In genomic region chr2:135187659-135188058, GRCm38 (mm10) we compare ENCODE assay signal across 26 mouse cellular contexts.
DNase-seq lines count a peak whose midpoint lies in the region; ATAC-seq and TF ChIP-seq lines count a peak whose summit lies in the region.
"Had no signal": no experiment of that assay in that cellular context is flagged by ENCODE, and none has a peak within 500 bp of the region (broad histone marks: within the 10 kb centered on the region; RNA-seq: fewer than 3 reads in every experiment).

No protein-coding gene starts in this region.

- 0 out of 2 replicates have a peak, but pooled peaks cover 2% of the 10 kb centered on the region for H3K4me1 ChIP-seq in forebrain, embryonic 14.5 days (ENCODE audit: control insufficient read depth, insufficient read depth, low read length)
- no peaks in the 10 kb centered on the region for H3K4me1 ChIP-seq in forebrain, embryonic 15.5 days
- no peaks in the 10 kb centered on the region for H3K4me1 ChIP-seq in intestine, embryonic 15.5 days (replicated peaks)
- H3K4me1 ChIP-seq in intestine, postnatal 0 days (replicated peaks; ENCODE audit: control insufficient read depth, insufficient read depth, low read length): no peaks in the 10 kb centered on the region
- peaks cover 7% of the 10 kb centered on the region for H3K4me1 ChIP-seq in midbrain, embryonic 13.5 days (replicated peaks)
- H3K4me1 ChIP-seq in midbrain, embryonic 16.5 days (ENCODE audit: control insufficient read depth, insufficient read depth, low read length): peaks cover 2% of the 10 kb centered on the region; the same call in 1 of the 2 replicates
- no peaks in the 10 kb centered on the region for H3K4me1 ChIP-seq in intestine, embryonic 16.5 days (ENCODE audit: control insufficient read depth, insufficient read depth, low read length)
- H3K4me1 ChIP-seq: hindbrain, embryonic 10.5 days; limb, embryonic 13.5 days; lung, embryonic 15.5 days had no signal

- no peak overlapping the region for H3K9ac ChIP-seq in forebrain, embryonic 14.5 days (ENCODE audit: low read length)
- H3K9ac ChIP-seq in forebrain, embryonic 15.5 days (replicated peaks): no peak overlapping the region
- H3K9ac ChIP-seq in intestine, embryonic 15.5 days: no peak overlapping the region
- no peak overlapping the region for H3K9ac ChIP-seq in intestine, postnatal 0 days (ENCODE audit: low read depth, low read length)
- H3K9ac ChIP-seq in midbrain, embryonic 13.5 days (replicated peaks): no peak overlapping the region
- no peak overlapping the region for H3K9ac ChIP-seq in midbrain, embryonic 16.5 days (ENCODE audit: low read depth, low read length)
- H3K9ac ChIP-seq in intestine, embryonic 16.5 days (ENCODE audit: low read depth, low read length): no peak overlapping the region
- H3K9ac ChIP-seq: limb, embryonic 13.5 days; lung, embryonic 15.5 days; midbrain, embryonic 12.5 days had no signal

- TF ChIP-seq CTCF in intestine, postnatal 0 days (IDR thresholded peaks at IDR 0.05; ENCODE audit: low read depth): no peak

- ATAC-seq in forebrain, embryonic 14.5 days: no peak
- ATAC-seq in forebrain, embryonic 15.5 days (replicated peaks): no peak
- ATAC-seq in intestine, embryonic 15.5 days: 0 out of 2 replicates have a peak, but pooled peaks have one; percentile 15
- no peak for ATAC-seq in intestine, postnatal 0 days
- ATAC-seq in midbrain, embryonic 13.5 days: peak; percentile 82; the same call in 1 of the 2 replicates
- no peak; the same call in 1 of the 2 replicates for ATAC-seq in midbrain, embryonic 16.5 days
- peak; percentile 70; the same call in 1 of the 2 replicates for ATAC-seq in intestine, embryonic 16.5 days
- ATAC-seq: forebrain, embryonic 16.5 days had no signal

- WGBS in forebrain, embryonic 14.5 days: 57% methylated on average over 6 of the region's 6 CpGs
- 56% methylated on average over 6 of the region's 6 CpGs for WGBS in forebrain, embryonic 15.5 days
- WGBS in intestine, embryonic 15.5 days: 71% methylated on average over 6 of the region's 6 CpGs
- WGBS in intestine, postnatal 0 days: 57% methylated on average over 6 of the region's 6 CpGs
- 42% methylated on average over 6 of the region's 6 CpGs for WGBS in midbrain, embryonic 13.5 days
- 25% methylated on average over 6 of the region's 6 CpGs for WGBS in midbrain, embryonic 16.5 days
- 71% methylated on average over 6 of the region's 6 CpGs for WGBS in intestine, embryonic 16.5 days

- H3K36me3 ChIP-seq in forebrain, embryonic 14.5 days (ENCODE audit: control insufficient read depth, insufficient read depth, low read length): no peaks in the 10 kb centered on the region
- H3K36me3 ChIP-seq in forebrain, embryonic 15.5 days: no peaks in the 10 kb centered on the region
- no peaks in the 10 kb centered on the region for H3K36me3 ChIP-seq in intestine, embryonic 15.5 days
- no peaks in the 10 kb centered on the region for H3K36me3 ChIP-seq in intestine, postnatal 0 days (ENCODE audit: control insufficient read depth, insufficient read depth)
- H3K36me3 ChIP-seq in midbrain, embryonic 13.5 days: no peaks in the 10 kb centered on the region
- no peaks in the 10 kb centered on the region for H3K36me3 ChIP-seq in midbrain, embryonic 16.5 days (ENCODE audit: control insufficient read depth, insufficient read depth, low read length)
- H3K36me3 ChIP-seq in intestine, embryonic 16.5 days (ENCODE audit: control insufficient read depth, insufficient read depth, low read length): no peaks in the 10 kb centered on the region
- H3K36me3 ChIP-seq: hindbrain, embryonic 10.5 days; limb, embryonic 13.5 days; lung, embryonic 15.5 days; midbrain, embryonic 12.5 days had no signal

- no peaks in the 10 kb centered on the region for H3K27me3 ChIP-seq in forebrain, embryonic 14.5 days (replicated peaks; ENCODE audit: control insufficient read depth, insufficient read depth, low read length)
- H3K27me3 ChIP-seq in forebrain, embryonic 15.5 days: no peaks in the 10 kb centered on the region
- no peaks in the 10 kb centered on the region for H3K27me3 ChIP-seq in intestine, embryonic 15.5 days (replicated peaks)
- H3K27me3 ChIP-seq in intestine, postnatal 0 days (replicated peaks; ENCODE audit: control insufficient read depth, insufficient read depth, low read length): no peaks in the 10 kb centered on the region
- H3K27me3 ChIP-seq in midbrain, embryonic 13.5 days: no peaks in the 10 kb centered on the region
- H3K27me3 ChIP-seq in midbrain, embryonic 16.5 days (ENCODE audit: control insufficient read depth, insufficient read depth, low read depth, low read length): no peaks in the 10 kb centered on the region
- no peaks in the 10 kb centered on the region for H3K27me3 ChIP-seq in intestine, embryonic 16.5 days (replicated peaks; ENCODE audit: control insufficient read depth, insufficient read depth, low read length)
- H3K27me3 ChIP-seq: CH12.LX; limb, embryonic 13.5 days; lung, embryonic 15.5 days; midbrain, embryonic 12.5 days had no signal

- no peak overlapping the region for H3K4me2 ChIP-seq in forebrain, embryonic 14.5 days (ENCODE audit: low read length)
- H3K4me2 ChIP-seq in forebrain, embryonic 15.5 days (replicated peaks): no peak overlapping the region
- H3K4me2 ChIP-seq in intestine, embryonic 15.5 days (replicated peaks): no peak overlapping the region
- no peak overlapping the region for H3K4me2 ChIP-seq in intestine, postnatal 0 days (replicated peaks; ENCODE audit: low read depth)
- no peak overlapping the region for H3K4me2 ChIP-seq in midbrain, embryonic 13.5 days (replicated peaks)
- no peak overlapping the region for H3K4me2 ChIP-seq in midbrain, embryonic 16.5 days (ENCODE audit: low read length)
- no peak overlapping the region for H3K4me2 ChIP-seq in intestine, embryonic 16.5 days (ENCODE audit: low read depth, low read length)
- H3K4me2 ChIP-seq: limb, embryonic 13.5 days; liver, embryonic 11.5 days; lung, embryonic 15.5 days; midbrain, embryonic 12.5 days had no signal

- no peaks in the 10 kb centered on the region for H3K9me3 ChIP-seq in forebrain, embryonic 14.5 days (replicated peaks; ENCODE audit: control insufficient read depth, low read length)
- H3K9me3 ChIP-seq in forebrain, embryonic 15.5 days: no peaks in the 10 kb centered on the region
- H3K9me3 ChIP-seq in intestine, embryonic 15.5 days: no peaks in the 10 kb centered on the region
- H3K9me3 ChIP-seq in intestine, postnatal 0 days (ENCODE audit: control insufficient read depth): no peaks in the 10 kb centered on the region
- H3K9me3 ChIP-seq in midbrain, embryonic 13.5 days: no peaks in the 10 kb centered on the region
- H3K9me3 ChIP-seq in midbrain, embryonic 16.5 days (replicated peaks; ENCODE audit: control insufficient read depth, low read length, poor library complexity, severe bottlenecking): no peaks in the 10 kb centered on the region
- H3K9me3 ChIP-seq in intestine, embryonic 16.5 days (ENCODE audit: control insufficient read depth, low read length): no peaks in the 10 kb centered on the region
- H3K9me3 ChIP-seq: hindbrain, embryonic 10.5 days; limb, embryonic 13.5 days; lung, embryonic 15.5 days; midbrain, embryonic 12.5 days had no signal

- H3K4me3 ChIP-seq in forebrain, embryonic 14.5 days (ENCODE audit: low read depth, low read length): no peak overlapping the region
- no peak overlapping the region for H3K4me3 ChIP-seq in forebrain, embryonic 15.5 days
- no peak overlapping the region for H3K4me3 ChIP-seq in intestine, embryonic 15.5 days (replicated peaks)
- no peak overlapping the region for H3K4me3 ChIP-seq in intestine, postnatal 0 days (ENCODE audit: low read depth, low read length)
- no peak overlapping the region for H3K4me3 ChIP-seq in midbrain, embryonic 13.5 days (replicated peaks)
- H3K4me3 ChIP-seq in midbrain, embryonic 16.5 days (ENCODE audit: low read depth, low read length): no peak overlapping the region
- H3K4me3 ChIP-seq in intestine, embryonic 16.5 days (ENCODE audit: low read length): no peak overlapping the region
- H3K4me3 ChIP-seq: hindbrain, embryonic 10.5 days; limb, embryonic 13.5 days; lung, embryonic 15.5 days; midbrain, embryonic 12.5 days; myocyte had no signal

- DNase-seq in forebrain, embryonic 14.5 days (ENCODE audit: low spot score): peak; percentile 18
- no peak for DNase-seq in ovary, postnatal 36 days (ENCODE audit: low spot score)
- DNase-seq: adrenal gland, adult 8-10 months; cerebellum, adult 11 months; cerebellum, adult 9-10 months; cerebellum, postnatal 36 days; gastrocnemius, postnatal 14 days; heart, postnatal 14 days; kidney, postnatal 4 days; right cerebral cortex, adult 18-20 months; thymus, adult 2 months; thymus, postnatal 36 days had no signal

- no peak overlapping the region for H3K27ac ChIP-seq in forebrain, embryonic 14.5 days (ENCODE audit: low read depth, low read length)
- H3K27ac ChIP-seq in forebrain, embryonic 15.5 days (replicated peaks): no peak overlapping the region
- H3K27ac ChIP-seq in intestine, embryonic 15.5 days: no peak overlapping the region
- no peak overlapping the region for H3K27ac ChIP-seq in intestine, postnatal 0 days (ENCODE audit: low read depth, low read length)
- 0 out of 2 replicates have a peak overlapping the region, but pooled peaks have one; percentile 35 for H3K27ac ChIP-seq in midbrain, embryonic 13.5 days
- no peak overlapping the region for H3K27ac ChIP-seq in midbrain, embryonic 16.5 days (ENCODE audit: low read length)
- H3K27ac ChIP-seq in intestine, embryonic 16.5 days (ENCODE audit: low read length): no peak overlapping the region
- H3K27ac ChIP-seq: hindbrain, embryonic 10.5 days; limb, embryonic 13.5 days; lung, embryonic 15.5 days; midbrain, embryonic 12.5 days had no signal

Comparison
In these comparisons a context has a peak if more than half of its experiments do, and no peak if none do; other contexts are left out.
1. ATAC-seq: peak in intestine, embryonic 15.5 days (single experiment), midbrain, embryonic 13.5 days (single experiment) and intestine, embryonic 16.5 days (single experiment); none in forebrain, embryonic 14.5 days (single experiment), forebrain, embryonic 15.5 days (single experiment), intestine, postnatal 0 days (single experiment) and midbrain, embryonic 16.5 days (single experiment).